Mouse (Mus musculus): ENCODE data around the gene Fam161a.

Gene Fam161a

GRCm38 (mm10) chr11:22987357-22987756 lies 20.0 kb upstream of the Fam161a start:
- in situ Hi-C loops (cut with MboI; ENCODE audit: unreplicated experiment in 2 of 2), result loop anchor here (5.0 to 25.0 kb wide), 7 partner anchors 285 to 1425 kb away; partner anchors contain the start of genes Mdh1 (in 1 of the 2), Pex13 (in 1 of the 2), Pus10 (in 1 of the 2) and Wdpcp (in 1 of the 2)

GRCm38 (mm10) chr11:22989786-22990185 lies 17.5 kb upstream of the Fam161a start:
- in situ Hi-C loops (cut with MboI; ENCODE audit: unreplicated experiment in 2 of 2), result loop anchor here (5.0 to 25.0 kb wide), 8 partner anchors 283 to 1427 kb away; partner anchors contain the start of genes Ahsa2 (in 1 of the 2), Mdh1 (in 1 of the 2), Pex13 (in 1 of the 2) and Pus10 (in 1 of the 2)

GRCm38 (mm10) chr11:22990393-22991126 lies 16.8 kb upstream of the Fam161a start, which contains the start of gene Cct4:
Cct4 (plus strand) TSS chr11:22990519.
- in situ Hi-C loops (cut with MboI; ENCODE audit: unreplicated experiment in 2 of 2), result loop anchor here (10.0 to 25.0 kb wide), 6 partner anchors 422 to 1428 kb away; partner anchors contain the start of genes Ahsa2 (in 1 of the 2), Mdh1 (in 1 of the 2), Pex13 (in 1 of the 2) and Pus10 (in 1 of the 2)

- in situ Hi-C loops (cut with MboI; ENCODE audit: unreplicated experiment in 2 of 2), result loop anchor here (10.0 to 25.0 kb wide), 6 partner anchors 421 to 1429 kb away; partner anchors contain the start of genes Ahsa2 (in 1 of the 2), Mdh1 (in 1 of the 2), Pex13 (in 1 of the 2) and Pus10 (in 1 of the 2)
These were observed 16.0 kb upstream of the Fam161a start for GRCm38 (mm10) chr11:22991218-22991835.

GRCm38 (mm10) chr11:22994271-22994670 lies 13.1 kb upstream of the Fam161a start:
- in situ Hi-C loops (cut with MboI; ENCODE audit: unreplicated experiment in 2 of 2), result loop anchor here (10.0 to 25.0 kb wide), 6 partner anchors 418 to 1432 kb away; partner anchors contain the start of genes Ahsa2 (in 1 of the 2), Mdh1 (in 1 of the 2), Pex13 (in 1 of the 2) and Pus10 (in 1 of the 2)

GRCm38 (mm10) chr11:22995461-22995860 lies 11.9 kb upstream of the Fam161a start:
- in situ Hi-C loops (cut with MboI; ENCODE audit: unreplicated experiment in 2 of 2), result loop anchor here (10.0 to 25.0 kb wide), 6 partner anchors 417 to 1433 kb away; partner anchors contain the start of genes Ahsa2 (in 1 of the 2), Mdh1 (in 1 of the 2), Pex13 (in 1 of the 2) and Pus10 (in 1 of the 2)

- in situ Hi-C loops (cut with MboI; ENCODE audit: unreplicated experiment in 2 of 2), result loop anchor here (10.0 to 25.0 kb wide), 6 partner anchors 414 to 1436 kb away; partner anchors contain the start of genes Ahsa2 (in 1 of the 2), Mdh1 (in 1 of the 2), Pex13 (in 1 of the 2) and Pus10 (in 1 of the 2)
These were observed 9.0 kb upstream of the Fam161a start for GRCm38 (mm10) chr11:22998308-22998707.

- in situ Hi-C loops (cut with MboI; ENCODE audit: unreplicated experiment in 2 of 2), result loop anchor here in 1 of 2 experiments (25.0 kb wide), 1 partner anchor 957 kb away; no protein-coding TSS in a partner anchor
These were observed 2.1 kb upstream of the Fam161a start for GRCm38 (mm10) chr11:23005276-23005675.

GRCm38 (mm10) chr11:23007166-23007480 lies 208 bp upstream of the Fam161a start:
- in situ Hi-C loops (cut with MboI; ENCODE audit: unreplicated experiment in 2 of 2), result loop anchor here in 1 of 2 experiments (25.0 kb wide), 1 partner anchor 955 kb away; no protein-coding TSS in a partner anchor

GRCm38 (mm10) chr11:23008181-23008823 lies 971 bp downstream of the Fam161a start:
- in situ Hi-C loops (cut with MboI; ENCODE audit: unreplicated experiment in 2 of 2), result loop anchor here in 1 of 2 experiments (25.0 kb wide), 1 partner anchor 954 kb away; no protein-coding TSS in a partner anchor

- in situ Hi-C loops (cut with MboI; ENCODE audit: unreplicated experiment in 2 of 2), result loop anchor here in 1 of 2 experiments (25.0 kb wide), 1 partner anchor 953 kb away; no protein-coding TSS in a partner anchor
These were observed 1.5 kb downstream of the Fam161a start for GRCm38 (mm10) chr11:23008824-23009200.

GRCm38 (mm10) chr11:23013096-23013495 lies 5.8 kb downstream of the Fam161a start:
- in situ Hi-C loops (cut with MboI; ENCODE audit: unreplicated experiment in 2 of 2), result loop anchor here (10.0 to 25.0 kb wide), 3 partner anchors 132 to 949 kb away; no protein-coding TSS in a partner anchor

- in situ Hi-C loops (cut with MboI; ENCODE audit: unreplicated experiment in 2 of 2), result loop anchor here (10.0 to 25.0 kb wide), 3 partner anchors 131 to 949 kb away; no protein-coding TSS in a partner anchor
These were observed 6.4 kb downstream of the Fam161a start for GRCm38 (mm10) chr11:23013580-23014294.

GRCm38 (mm10) chr11:23014996-23015395 lies 7.7 kb downstream of the Fam161a start:
- in situ Hi-C loops (cut with MboI; ENCODE audit: unreplicated experiment in 2 of 2), result loop anchor here (10.0 to 25.0 kb wide), 3 partner anchors 130 to 947 kb away; no protein-coding TSS in a partner anchor

GRCm38 (mm10) chr11:23017943-23018342 lies 10.6 kb downstream of the Fam161a start:
- in situ Hi-C loops (cut with MboI; ENCODE audit: unreplicated experiment in 2 of 2), result loop anchor here (10.0 to 25.0 kb wide), 3 partner anchors 127 to 944 kb away; no protein-coding TSS in a partner anchor

- in situ Hi-C loops (cut with MboI; ENCODE audit: unreplicated experiment in 2 of 2), result loop anchor here in 1 of 2 experiments (25.0 kb wide), 1 partner anchor 942 kb away; no protein-coding TSS in a partner anchor
These were observed 12.9 kb downstream of the Fam161a start for GRCm38 (mm10) chr11:23020116-23020770.

- in situ Hi-C loops (cut with MboI; ENCODE audit: unreplicated experiment in 2 of 2), result loop anchor here in 1 of 2 experiments (25.0 kb wide), 1 partner anchor 941 kb away; no protein-coding TSS in a partner anchor
These were observed 13.5 kb downstream of the Fam161a start for GRCm38 (mm10) chr11:23020841-23021240.

GRCm38 (mm10) chr11:23023155-23023554 lies 15.8 kb downstream of the Fam161a start:
- in situ Hi-C loops (cut with MboI; ENCODE audit: unreplicated experiment in 2 of 2), result loop anchor here in 1 of 2 experiments (25.0 kb wide), 1 partner anchor 939 kb away; no protein-coding TSS in a partner anchor

Data from v-Abl transformed pro-B cells (cell line).